Mouse (Mus musculus): ENCODE measurements around the gene Tspan33. TPM values are rescaled to one million over a fixed set of nuclear protein-coding genes. Genes with fewer than 3 reads are reported as not detected.

Gene Tspan33
- 5.8 and 9.4 TPM in 2 replicates for polyA plus RNA-seq (2015; fragmentation: Nextera tagmentation; extraction: Ambion mirVana)

- WGBS = under 1% methylated on average over 41 of the region's 41 CpGs
- Histone ChIP-seq H3K4me1 (peaks cover 12% of the 10 kb centered on the region), H3K9ac (peak within 1 kb of the TSS; percentile 89), H3K4me3 (peak within 1 kb of the TSS; percentile 86), H3K36me3 (no peaks in the 10 kb centered on the region), H3K27ac (replicated peaks) (no peak within 1 kb of the TSS), H3K27me3 (replicated peaks) (peaks cover 47% of the 10 kb centered on the region), H3K4me2 (peak within 1 kb of the TSS; percentile 99), H3K9me3 (no peaks in the 10 kb centered on the region)
- ATAC-seq (ENCODE audit: extremely low read depth, insufficient number of reproducible peaks, low FRiP score, low TSS enrichment) = peak; percentile 93
These were observed at the start of gene Tspan33 for GRCm38 (mm10) chr6:29693953-29694352. TSS of gene Tspan33 (plus strand) at chr6:29694222.

- H3K4me2 ChIP-seq = no peak overlapping the region
- no peak overlapping the region for H3K4me3 ChIP-seq
- WGBS = 31% methylated on average over 14 of the region's 14 CpGs
- H3K9me3 ChIP-seq = no peaks in the 10 kb centered on the region
- no peak; the same call in 1 of the 2 replicates for ATAC-seq (ENCODE audit: extremely low read depth, insufficient number of reproducible peaks, low FRiP score, low TSS enrichment)
- no peaks in the 10 kb centered on the region for H3K4me1 ChIP-seq
- peaks cover 4% of the 10 kb centered on the region; the same call in 1 of the 2 replicates for H3K27me3 ChIP-seq (replicated peaks)
- H3K9ac ChIP-seq = no peak overlapping the region
- H3K27ac ChIP-seq (replicated peaks) = no peak overlapping the region
- no peaks in the 10 kb centered on the region for H3K36me3 ChIP-seq
These were observed 44.4 kb upstream of the Tspan33 start for GRCm38 (mm10) chr6:29649494-29650169.

DNA sequence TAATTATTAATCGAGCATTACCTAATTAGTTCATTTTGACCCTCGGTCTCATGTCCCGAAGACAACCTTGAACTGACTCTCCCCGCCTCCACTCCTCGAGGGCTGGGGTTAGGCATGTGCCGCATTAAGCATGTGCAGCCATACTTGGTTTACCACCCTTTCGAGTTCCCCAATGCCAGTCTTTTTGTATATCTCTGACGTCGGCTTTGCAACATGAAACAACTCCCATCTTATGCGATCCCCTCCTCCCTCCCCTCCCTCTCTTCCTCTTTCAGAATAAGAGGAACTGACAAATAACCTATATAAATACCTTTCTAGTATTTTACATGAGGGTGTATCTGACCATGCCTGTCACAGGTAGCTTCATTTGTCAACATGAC is 43.9 kb upstream of the Tspan33 start:
- Histone ChIP-seq H3K27ac (replicated peaks) (no peak overlapping the region), H3K36me3 (no peaks in the 10 kb centered on the region), H3K4me1 (no peaks in the 10 kb centered on the region), H3K27me3 (replicated peaks) (peaks cover 4% of the 10 kb centered on the region; the same call in 1 of the 2 replicates), H3K9me3 (no peaks in the 10 kb centered on the region), H3K9ac (no peak overlapping the region), H3K4me2 (no peak overlapping the region), H3K4me3 (no peak overlapping the region)
- ATAC-seq (ENCODE audit: extremely low read depth, insufficient number of reproducible peaks, low FRiP score, low TSS enrichment) = no peak
- WGBS = 62% methylated on average over 10 of the region's 10 CpGs

GRCm38 (mm10) chr6:29653271-29653670 is 40.8 kb upstream of the Tspan33 start:
- no peak overlapping the region for H3K4me3 ChIP-seq
- H3K4me2 ChIP-seq = no peak overlapping the region
- no peaks in the 10 kb centered on the region for H3K4me1 ChIP-seq

DNA sequence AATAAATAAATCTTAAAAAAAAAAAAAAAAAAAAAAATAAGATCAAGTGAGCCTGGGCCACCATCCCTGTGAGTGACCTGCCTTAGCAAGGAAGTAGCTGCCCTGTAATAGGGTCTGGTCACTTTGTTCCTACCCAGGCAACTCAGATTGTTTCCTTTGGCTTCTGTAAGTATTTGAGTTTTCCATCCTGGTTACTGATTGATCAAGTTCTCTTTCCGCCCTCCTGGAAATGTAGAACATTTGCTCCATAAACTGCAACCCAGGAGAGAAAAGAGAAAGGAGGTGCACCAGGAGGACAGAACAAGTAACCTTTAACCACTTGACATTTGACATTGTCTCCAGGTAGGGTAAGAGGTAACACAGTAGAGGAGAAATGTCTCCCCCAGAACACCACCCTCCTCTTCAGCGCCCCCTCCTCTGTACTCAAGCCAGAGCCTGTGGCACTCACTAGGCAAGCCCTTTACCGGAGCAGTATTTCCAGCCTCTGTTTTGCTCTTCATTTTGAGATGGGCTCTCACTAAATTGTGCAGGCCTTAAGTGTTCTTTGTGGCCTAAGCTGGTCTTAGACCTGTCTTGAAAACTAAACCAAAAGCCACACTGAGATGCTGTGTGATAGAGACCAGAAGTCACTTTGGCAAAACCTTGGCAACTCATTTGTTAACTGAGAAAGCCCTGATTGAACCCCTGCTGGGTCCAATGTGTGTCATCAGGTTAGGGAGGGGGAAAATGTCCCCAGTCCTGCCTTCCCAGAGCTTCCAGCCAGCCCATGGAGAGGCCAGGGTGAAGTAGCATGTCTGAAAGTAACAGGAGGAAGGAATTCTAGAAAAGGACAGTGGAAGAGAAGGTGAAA is 35.2 kb upstream of the Tspan33 start:
- Histone ChIP-seq H3K9ac (no peak overlapping the region), H3K4me2 (no peak overlapping the region), H3K9me3 (no peaks in the 10 kb centered on the region), H3K4me3 (no peak overlapping the region), H3K4me1 (no peaks in the 10 kb centered on the region), H3K27me3 (replicated peaks) (no peaks in the 10 kb centered on the region), H3K27ac (replicated peaks) (no peak overlapping the region), H3K36me3 (no peaks in the 10 kb centered on the region)
- ATAC-seq (ENCODE audit: extremely low read depth, insufficient number of reproducible peaks, low FRiP score, low TSS enrichment) = no peak
- WGBS = 80% methylated on average over 3 of the region's 3 CpGs

More at GRCm38 (mm10) chr6:29653271-29653670, 40.8 kb upstream of the Tspan33 start:
- no peak for ATAC-seq (ENCODE audit: extremely low read depth, insufficient number of reproducible peaks, low FRiP score, low TSS enrichment)
- Histone ChIP-seq H3K27ac (replicated peaks) (no peak overlapping the region), H3K9ac (no peak overlapping the region), H3K27me3 (replicated peaks) (peaks cover 4% of the 10 kb centered on the region; the same call in 1 of the 2 replicates), H3K36me3 (no peaks in the 10 kb centered on the region), H3K9me3 (no peaks in the 10 kb centered on the region)

- no peaks in the 10 kb centered on the region for H3K27me3 ChIP-seq (replicated peaks)
- no peak overlapping the region for H3K4me3 ChIP-seq
- no peak overlapping the region for H3K9ac ChIP-seq
- no peaks in the 10 kb centered on the region for H3K9me3 ChIP-seq
- 80% methylated on average over 2 of the region's 2 CpGs for WGBS
- H3K27ac ChIP-seq (replicated peaks) = no peak overlapping the region
- H3K36me3 ChIP-seq = no peaks in the 10 kb centered on the region
- H3K4me2 ChIP-seq = no peak overlapping the region
- ATAC-seq (ENCODE audit: extremely low read depth, insufficient number of reproducible peaks, low FRiP score, low TSS enrichment) = no peak
- no peaks in the 10 kb centered on the region for H3K4me1 ChIP-seq
These were observed 34.1 kb upstream of the Tspan33 start for GRCm38 (mm10) chr6:29659964-29660363.

- no peak overlapping the region for H3K4me2 ChIP-seq
- H3K9ac ChIP-seq = no peak overlapping the region
- ATAC-seq (ENCODE audit: extremely low read depth, insufficient number of reproducible peaks, low FRiP score, low TSS enrichment) = no peak
- 74% methylated on average over 11 of the region's 11 CpGs for WGBS
- H3K27me3 ChIP-seq (replicated peaks) = no peaks in the 10 kb centered on the region
- no peaks in the 10 kb centered on the region for H3K36me3 ChIP-seq
- H3K27ac ChIP-seq (replicated peaks) = no peak overlapping the region
- no peaks in the 10 kb centered on the region for H3K4me1 ChIP-seq
- H3K9me3 ChIP-seq = no peaks in the 10 kb centered on the region
- no peak overlapping the region for H3K4me3 ChIP-seq
These were observed 33.2 kb upstream of the Tspan33 start for GRCm38 (mm10) chr6:29660662-29661307.

DNA sequence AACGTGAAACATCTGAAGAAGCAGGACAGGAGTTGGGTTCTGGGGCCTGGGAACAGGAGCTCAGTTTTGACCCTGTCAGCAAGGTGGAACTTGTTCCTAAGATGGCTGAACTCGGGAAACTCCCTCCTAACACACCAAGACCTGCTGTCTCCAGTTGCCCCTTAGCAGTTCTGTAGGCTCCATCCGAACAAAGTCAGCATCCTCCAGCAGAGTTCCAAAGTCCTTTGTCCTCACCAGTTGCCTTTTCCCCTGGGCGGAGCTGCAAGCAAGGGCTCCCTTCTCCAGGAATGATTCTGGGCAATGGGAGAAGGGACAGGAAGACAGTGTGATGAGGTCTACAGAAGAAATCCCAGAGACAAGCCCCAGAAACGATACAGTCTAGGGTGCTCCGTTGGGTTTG is 26.8 kb upstream of the Tspan33 start:
- Histone ChIP-seq H3K4me3 (no peak overlapping the region), H3K9me3 (no peaks in the 10 kb centered on the region), H3K4me1 (no peaks in the 10 kb centered on the region), H3K4me2 (no peak overlapping the region), H3K9ac (no peak overlapping the region), H3K36me3 (no peaks in the 10 kb centered on the region), H3K27me3 (replicated peaks) (no peaks in the 10 kb centered on the region), H3K27ac (replicated peaks) (no peak overlapping the region)
- 59% methylated on average over 6 of the region's 6 CpGs for WGBS
- no peak for ATAC-seq (ENCODE audit: extremely low read depth, insufficient number of reproducible peaks, low FRiP score, low TSS enrichment)

GRCm38 (mm10) chr6:29671741-29672140 is 22.3 kb upstream of the Tspan33 start:
- Histone ChIP-seq H3K4me3 (no peak overlapping the region), H3K4me2 (no peak overlapping the region), H3K27me3 (replicated peaks) (no peaks in the 10 kb centered on the region), H3K9ac (no peak overlapping the region), H3K27ac (replicated peaks) (no peak overlapping the region), H3K9me3 (no peaks in the 10 kb centered on the region), H3K36me3 (no peaks in the 10 kb centered on the region), H3K4me1 (peaks cover 7% of the 10 kb centered on the region)
- 15% methylated on average over 3 of the region's 3 CpGs for WGBS
- ATAC-seq (ENCODE audit: extremely low read depth, insufficient number of reproducible peaks, low FRiP score, low TSS enrichment) = no peak

DNA sequence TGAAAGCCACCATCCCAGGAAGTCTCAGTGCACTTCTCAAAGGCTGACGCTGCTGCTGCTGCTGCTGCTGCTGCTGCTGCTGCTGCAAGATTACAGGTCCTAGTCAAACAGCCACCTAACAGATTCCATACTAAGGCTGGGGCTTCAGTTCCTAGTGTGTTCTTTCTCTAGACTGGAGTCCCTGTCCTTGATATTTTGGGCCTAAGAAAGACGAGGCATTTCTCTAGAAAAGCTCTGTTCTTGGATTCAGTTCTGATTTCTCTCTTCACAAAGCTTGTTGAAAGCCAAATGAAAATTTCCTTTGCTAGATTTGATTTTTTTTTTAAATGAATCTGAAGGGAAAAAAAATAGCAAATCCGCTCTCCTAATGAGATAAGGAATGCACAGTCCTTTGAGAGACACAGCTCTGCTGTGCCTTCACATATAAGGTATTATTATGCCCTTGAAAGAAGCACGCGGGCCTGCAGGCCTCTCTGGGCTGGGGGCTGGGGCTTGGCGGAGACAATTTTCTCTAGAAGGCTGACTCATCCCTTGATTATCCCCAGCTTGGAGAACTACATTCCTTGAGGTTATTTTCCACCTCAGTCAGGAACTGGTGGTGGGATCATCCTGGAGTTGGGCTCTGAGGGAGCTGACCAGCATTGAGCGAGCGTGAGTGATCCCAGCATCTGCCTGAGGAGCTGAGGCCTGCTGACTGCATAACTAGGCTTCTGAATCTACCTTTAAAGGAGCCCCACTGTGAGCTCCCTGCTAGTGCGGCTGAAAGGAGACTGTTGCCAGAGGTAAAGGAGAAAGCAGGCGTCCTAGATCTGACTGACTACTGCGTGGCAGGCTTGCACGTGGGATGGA is 21.2 kb upstream of the Tspan33 start:
- H3K9ac ChIP-seq = no peak overlapping the region
- H3K4me1 ChIP-seq = peaks cover 7% of the 10 kb centered on the region
- WGBS = 20% methylated on average over 12 of the region's 12 CpGs
- H3K4me3 ChIP-seq = no peak overlapping the region
- no peaks in the 10 kb centered on the region for H3K27me3 ChIP-seq (replicated peaks)
- H3K27ac ChIP-seq (replicated peaks) = no peak overlapping the region
- no peak for ATAC-seq (ENCODE audit: extremely low read depth, insufficient number of reproducible peaks, low FRiP score, low TSS enrichment)
- H3K4me2 ChIP-seq = no peak overlapping the region
- no peaks in the 10 kb centered on the region for H3K9me3 ChIP-seq
- no peaks in the 10 kb centered on the region for H3K36me3 ChIP-seq

GRCm38 (mm10) chr6:29673739-29674138 is 20.3 kb upstream of the Tspan33 start:
- Histone ChIP-seq H3K36me3 (no peaks in the 10 kb centered on the region), H3K27ac (replicated peaks) (no peak overlapping the region), H3K9ac (no peak overlapping the region), H3K27me3 (replicated peaks) (no peaks in the 10 kb centered on the region), H3K4me3 (no peak overlapping the region), H3K9me3 (no peaks in the 10 kb centered on the region), H3K4me1 (peaks cover 7% of the 10 kb centered on the region), H3K4me2 (no peak overlapping the region)
- 24% methylated on average over 2 of the region's 2 CpGs for WGBS
- ATAC-seq (ENCODE audit: extremely low read depth, insufficient number of reproducible peaks, low FRiP score, low TSS enrichment) = no peak

All from heart, embryonic 13.5 days (tissue).